Mouse (Mus musculus): ENCODE data around the gene Nlrc5. TPM values are rescaled to one million over a fixed set of nuclear protein-coding genes. Genes with fewer than 3 reads are reported as not detected.

Nlrc5 gene
- polyA plus RNA-seq, 1 experiment from 2014 or later = not detected

DNA sequence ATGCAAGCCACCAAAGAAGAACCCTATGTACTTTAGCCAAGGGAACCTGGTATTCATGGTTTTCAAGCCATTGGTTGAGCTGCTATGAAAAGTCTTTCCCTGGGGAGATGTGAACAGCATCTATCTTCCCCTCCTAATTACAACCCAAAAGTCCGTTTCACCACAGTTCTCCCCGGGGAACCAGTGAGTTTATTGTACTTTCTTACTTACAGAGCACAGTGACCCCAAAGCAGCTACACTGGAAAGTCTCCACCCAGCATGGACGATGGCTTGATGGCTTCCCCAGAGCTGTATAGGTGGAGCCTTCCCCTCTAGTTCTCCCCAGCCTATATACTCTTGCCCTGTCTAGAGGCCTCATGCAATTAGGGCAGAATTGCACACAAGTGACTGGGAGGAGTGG, 1.9 kb upstream of the Nlrc5 start:
- Histone ChIP-seq H3K27me3 (ENCODE audit: control insufficient read depth, insufficient read depth, low read length) (peaks cover 8% of the 10 kb centered on the region), H3K27ac (ENCODE audit: low read depth, low read length) (no peak overlapping the region), H3K4me2 (no peak overlapping the region), H3K4me1 (ENCODE audit: control insufficient read depth, insufficient read depth, low read length) (peaks cover 4% of the 10 kb centered on the region; the same call in 1 of the 2 replicates), H3K4me3 (ENCODE audit: low read depth, low read length) (no peak overlapping the region), H3K9me3 (replicated peaks; ENCODE audit: control insufficient read depth, low read length) (no peaks in the 10 kb centered on the region), H3K9ac (ENCODE audit: low read depth, low read length) (no peak overlapping the region), H3K36me3 (ENCODE audit: control insufficient read depth, insufficient read depth, low read length) (no peaks in the 10 kb centered on the region)
- WGBS (ENCODE audit: insufficient replicate concordance) = 69% methylated on average over 3 of the region's 3 CpGs
- no peak for ATAC-seq (replicated peaks; ENCODE audit: insufficient number of reproducible peaks, low FRiP score, low TSS enrichment)

DNA sequence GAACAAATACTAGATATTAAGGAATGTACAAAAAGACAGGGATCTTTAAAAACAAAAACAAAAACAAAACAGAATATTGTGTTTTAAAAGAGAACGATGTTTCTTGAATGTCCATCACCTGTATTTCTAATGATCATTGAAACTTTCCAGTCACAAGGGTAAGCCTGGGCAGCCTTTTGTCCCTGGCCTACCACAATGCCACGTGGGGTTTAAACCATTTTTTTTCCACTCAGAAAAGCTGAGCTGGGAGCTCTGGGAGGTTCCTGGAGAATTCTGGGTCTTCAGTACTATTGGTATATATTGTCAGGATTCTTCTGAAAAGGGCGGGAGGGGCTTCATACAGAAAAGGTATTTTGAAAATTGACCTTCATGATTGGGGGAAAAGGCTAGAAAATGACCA, 802 bp downstream of the Nlrc5 start:
- 79% methylated on average over 3 of the region's 3 CpGs for WGBS (ENCODE audit: insufficient replicate concordance)
- Histone ChIP-seq H3K4me2 (no peak overlapping the region), H3K36me3 (ENCODE audit: control insufficient read depth, insufficient read depth, low read length) (no peaks in the 10 kb centered on the region), H3K27me3 (ENCODE audit: control insufficient read depth, insufficient read depth, low read length) (peaks cover 8% of the 10 kb centered on the region), H3K4me3 (ENCODE audit: low read depth, low read length) (no peak overlapping the region), H3K9ac (ENCODE audit: low read depth, low read length) (no peak overlapping the region), H3K4me1 (ENCODE audit: control insufficient read depth, insufficient read depth, low read length) (peaks cover 4% of the 10 kb centered on the region; the same call in 1 of the 2 replicates), H3K9me3 (replicated peaks; ENCODE audit: control insufficient read depth, low read length) (no peaks in the 10 kb centered on the region), H3K27ac (ENCODE audit: low read depth, low read length) (no peak overlapping the region)
- no peak for ATAC-seq (replicated peaks; ENCODE audit: insufficient number of reproducible peaks, low FRiP score, low TSS enrichment)

DNA sequence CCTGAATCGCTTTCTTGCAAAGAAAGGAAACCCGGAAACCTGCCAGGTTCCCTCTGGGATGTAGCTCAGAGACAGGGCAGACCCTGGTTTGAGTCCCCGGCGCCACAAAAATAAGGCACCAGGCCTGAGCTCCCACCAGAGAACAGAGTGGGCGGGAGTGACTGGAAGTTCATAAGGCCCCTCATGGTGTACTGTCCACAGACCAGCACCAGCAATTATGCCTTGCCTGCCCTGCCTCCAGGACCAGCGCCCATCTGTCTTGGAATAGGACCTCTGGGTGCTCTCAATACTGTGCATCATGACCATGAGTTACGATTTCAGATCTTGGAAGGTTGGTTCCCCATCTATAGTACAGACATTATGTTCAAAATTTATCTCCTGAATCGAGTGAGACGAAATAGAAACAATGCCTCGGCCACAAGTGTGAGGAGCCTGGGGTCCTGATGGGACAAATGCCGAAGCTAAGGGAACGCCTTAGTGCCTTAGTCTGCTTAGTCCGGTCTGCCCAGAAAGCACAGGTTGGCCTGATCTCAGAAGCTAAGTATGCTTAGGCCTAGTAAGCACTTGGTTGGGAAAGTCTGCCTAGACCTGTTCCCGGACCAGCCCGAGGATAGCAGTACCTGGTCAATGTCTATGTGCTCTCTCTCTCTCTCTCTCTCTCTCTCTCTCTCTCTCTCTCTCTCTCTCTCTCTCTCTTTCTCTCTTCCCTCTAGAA, 1.4 kb downstream of the Nlrc5 start:
- no peaks in the 10 kb centered on the region for H3K9me3 ChIP-seq (replicated peaks; ENCODE audit: control insufficient read depth, low read length)
- no peak overlapping the region for H3K4me3 ChIP-seq (ENCODE audit: low read depth, low read length)
- H3K27ac ChIP-seq (ENCODE audit: low read depth, low read length) = no peak overlapping the region
- ATAC-seq (replicated peaks; ENCODE audit: insufficient number of reproducible peaks, low FRiP score, low TSS enrichment) = no peak
- H3K36me3 ChIP-seq (ENCODE audit: control insufficient read depth, insufficient read depth, low read length) = no peaks in the 10 kb centered on the region
- peaks cover 4% of the 10 kb centered on the region; the same call in 1 of the 2 replicates for H3K4me1 ChIP-seq (ENCODE audit: control insufficient read depth, insufficient read depth, low read length)
- no peak overlapping the region for H3K9ac ChIP-seq (ENCODE audit: low read depth, low read length)
- 77% methylated on average over 15 of the region's 15 CpGs for WGBS (ENCODE audit: insufficient replicate concordance)
- no peak overlapping the region for H3K4me2 ChIP-seq
- H3K27me3 ChIP-seq (ENCODE audit: control insufficient read depth, insufficient read depth, low read length) = peaks cover 8% of the 10 kb centered on the region

DNA sequence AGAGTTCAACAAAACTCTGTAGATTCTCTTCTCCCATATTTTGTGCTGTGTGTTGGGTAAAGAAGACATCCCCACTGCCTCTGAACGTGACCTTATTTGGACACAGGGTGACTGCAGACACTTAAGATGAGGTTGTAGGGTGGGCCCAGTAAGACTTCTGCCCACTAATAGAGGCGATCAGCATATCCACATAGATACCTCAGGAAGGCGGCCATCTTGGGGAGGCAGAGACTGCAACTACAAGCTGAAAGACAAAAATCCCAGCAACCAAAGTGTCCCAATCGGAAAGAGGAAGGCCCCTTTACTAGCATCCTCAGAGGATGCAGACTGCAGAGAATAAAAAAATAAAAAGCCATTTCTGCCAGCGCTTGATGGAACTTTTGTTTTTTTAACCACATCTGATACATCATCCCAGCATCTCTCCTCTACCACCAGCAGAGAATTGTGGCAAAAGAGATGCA, 2.0 kb downstream of the Nlrc5 start:
- Histone ChIP-seq H3K27ac (ENCODE audit: low read depth, low read length) (no peak overlapping the region), H3K9me3 (replicated peaks; ENCODE audit: control insufficient read depth, low read length) (no peaks in the 10 kb centered on the region), H3K9ac (ENCODE audit: low read depth, low read length) (no peak overlapping the region), H3K4me3 (ENCODE audit: low read depth, low read length) (no peak overlapping the region), H3K4me2 (no peak overlapping the region), H3K27me3 (ENCODE audit: control insufficient read depth, insufficient read depth, low read length) (peaks cover 8% of the 10 kb centered on the region), H3K36me3 (ENCODE audit: control insufficient read depth, insufficient read depth, low read length) (no peaks in the 10 kb centered on the region), H3K4me1 (ENCODE audit: control insufficient read depth, insufficient read depth, low read length) (peaks cover 4% of the 10 kb centered on the region; the same call in 1 of the 2 replicates)
- WGBS (ENCODE audit: insufficient replicate concordance) = 71% methylated on average over 5 of the region's 5 CpGs
- no peak for ATAC-seq (replicated peaks; ENCODE audit: insufficient number of reproducible peaks, low FRiP score, low TSS enrichment)

DNA sequence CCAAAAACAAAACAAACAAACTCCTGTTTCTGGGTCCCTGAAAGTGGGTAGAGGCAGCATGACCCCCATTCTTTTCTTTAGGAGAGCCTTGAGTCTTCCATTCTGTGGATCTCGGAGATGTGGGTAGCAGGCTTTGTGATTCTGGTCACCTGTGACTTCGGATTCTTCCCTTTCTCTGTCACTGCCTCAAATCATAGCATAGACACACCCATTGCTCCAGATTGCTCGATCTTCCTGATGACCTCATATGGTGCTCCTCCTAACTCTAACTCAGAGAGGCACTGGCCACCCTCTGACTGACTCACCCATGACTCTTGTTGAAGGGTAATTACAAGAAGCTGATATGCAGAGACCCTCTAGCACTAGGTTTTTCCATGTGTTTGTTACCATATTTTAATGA, 2.7 kb downstream of the Nlrc5 start:
- H3K27ac ChIP-seq (ENCODE audit: low read depth, low read length) = no peak overlapping the region
- no peak overlapping the region for H3K9ac ChIP-seq (ENCODE audit: low read depth, low read length)
- H3K4me1 ChIP-seq (ENCODE audit: control insufficient read depth, insufficient read depth, low read length) = peaks cover 4% of the 10 kb centered on the region; the same call in 1 of the 2 replicates
- no peak overlapping the region for H3K4me2 ChIP-seq
- ATAC-seq (replicated peaks; ENCODE audit: insufficient number of reproducible peaks, low FRiP score, low TSS enrichment) = no peak
- no peaks in the 10 kb centered on the region for H3K9me3 ChIP-seq (replicated peaks; ENCODE audit: control insufficient read depth, low read length)
- peaks cover 8% of the 10 kb centered on the region for H3K27me3 ChIP-seq (ENCODE audit: control insufficient read depth, insufficient read depth, low read length)
- WGBS (ENCODE audit: insufficient replicate concordance) = 74% methylated on average over 3 of the region's 3 CpGs
- H3K36me3 ChIP-seq (ENCODE audit: control insufficient read depth, insufficient read depth, low read length) = no peaks in the 10 kb centered on the region
- no peak overlapping the region for H3K4me3 ChIP-seq (ENCODE audit: low read depth, low read length)

DNA sequence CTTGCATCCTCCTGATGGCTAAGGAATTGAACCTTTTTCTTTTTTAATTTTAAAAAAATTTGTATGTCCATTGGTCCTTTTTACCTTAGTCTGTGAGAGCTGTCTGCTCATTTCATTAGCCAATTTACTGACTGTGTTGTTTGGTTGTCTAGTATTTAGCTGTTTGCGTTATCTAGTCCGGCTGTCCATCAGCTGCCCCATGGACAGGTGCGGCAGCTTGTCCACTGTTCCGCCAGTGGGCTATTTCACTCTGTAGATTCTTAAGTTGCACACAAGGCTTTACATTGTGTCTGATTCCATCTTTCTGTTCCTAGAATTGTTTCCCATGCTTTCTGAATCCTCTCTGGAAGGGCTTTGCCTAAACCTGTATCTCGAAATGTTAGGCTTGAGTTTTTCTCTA, 4.5 kb downstream of the Nlrc5 start:
- H3K4me2 ChIP-seq = no peak overlapping the region
- no peak for ATAC-seq (replicated peaks; ENCODE audit: insufficient number of reproducible peaks, low FRiP score, low TSS enrichment)
- H3K9me3 ChIP-seq (replicated peaks; ENCODE audit: control insufficient read depth, low read length) = no peaks in the 10 kb centered on the region
- no peak overlapping the region for H3K4me3 ChIP-seq (ENCODE audit: low read depth, low read length)
- H3K27ac ChIP-seq (ENCODE audit: low read depth, low read length) = no peak overlapping the region
- H3K36me3 ChIP-seq (ENCODE audit: control insufficient read depth, insufficient read depth, low read length) = no peaks in the 10 kb centered on the region
- H3K9ac ChIP-seq (ENCODE audit: low read depth, low read length) = no peak overlapping the region
- WGBS (ENCODE audit: insufficient replicate concordance) = 89% methylated on average over 5 of the region's 5 CpGs
- peaks cover 4% of the 10 kb centered on the region; the same call in 1 of the 2 replicates for H3K4me1 ChIP-seq (ENCODE audit: control insufficient read depth, insufficient read depth, low read length)
- peaks cover 5% of the 10 kb centered on the region for H3K27me3 ChIP-seq (ENCODE audit: control insufficient read depth, insufficient read depth, low read length)

DNA sequence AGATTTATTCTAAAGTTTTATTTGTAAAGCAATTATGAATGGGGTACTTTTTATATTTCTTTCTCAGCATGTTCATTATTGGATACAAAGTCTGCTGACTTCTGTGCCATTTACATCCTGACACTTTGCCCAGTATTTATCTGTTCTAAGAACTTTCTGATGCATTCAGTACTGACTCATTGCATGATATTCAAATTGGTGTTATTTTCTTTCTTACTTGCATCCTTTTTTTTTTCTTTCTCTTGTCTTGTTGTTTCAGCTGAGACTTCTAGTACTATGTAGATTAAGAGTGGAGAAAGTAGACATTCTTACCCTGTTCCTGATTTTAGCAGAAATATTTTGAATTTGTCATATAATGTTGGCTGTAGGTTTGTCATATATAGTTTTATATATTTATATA, 5.5 kb downstream of the Nlrc5 start:
- Histone ChIP-seq H3K27ac (ENCODE audit: low read depth, low read length) (no peak overlapping the region), H3K4me3 (ENCODE audit: low read depth, low read length) (no peak overlapping the region), H3K4me1 (ENCODE audit: control insufficient read depth, insufficient read depth, low read length) (no peaks in the 10 kb centered on the region), H3K27me3 (ENCODE audit: control insufficient read depth, insufficient read depth, low read length) (no peaks in the 10 kb centered on the region), H3K9ac (ENCODE audit: low read depth, low read length) (no peak overlapping the region), H3K36me3 (ENCODE audit: control insufficient read depth, insufficient read depth, low read length) (no peaks in the 10 kb centered on the region), H3K9me3 (replicated peaks; ENCODE audit: control insufficient read depth, low read length) (no peaks in the 10 kb centered on the region), H3K4me2 (no peak overlapping the region)
- no peak for ATAC-seq (replicated peaks; ENCODE audit: insufficient number of reproducible peaks, low FRiP score, low TSS enrichment)

DNA sequence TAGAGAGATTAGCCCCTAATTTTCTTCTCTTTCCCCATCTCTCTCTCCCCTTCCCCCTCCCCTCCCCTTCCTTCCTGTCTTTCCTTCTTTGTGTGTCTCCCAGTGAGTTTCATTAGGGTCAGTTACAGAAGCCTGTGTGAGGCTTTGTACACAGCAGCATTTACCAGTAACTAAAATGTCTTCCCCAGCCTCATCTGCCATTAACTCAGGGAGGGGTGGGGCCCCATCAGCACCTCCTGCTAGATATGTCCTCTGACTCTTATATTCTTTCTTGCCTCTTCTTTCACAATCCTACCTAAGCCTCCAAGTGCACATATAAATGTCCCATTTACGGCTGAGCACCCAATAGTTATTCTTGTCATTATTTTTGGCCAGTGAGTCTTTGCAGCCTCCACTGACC, 6.2 kb downstream of the Nlrc5 start:
- no peaks in the 10 kb centered on the region for H3K9me3 ChIP-seq (replicated peaks; ENCODE audit: control insufficient read depth, low read length)
- H3K4me3 ChIP-seq (ENCODE audit: low read depth, low read length) = no peak overlapping the region
- no peaks in the 10 kb centered on the region for H3K4me1 ChIP-seq (ENCODE audit: control insufficient read depth, insufficient read depth, low read length)
- no peak overlapping the region for H3K9ac ChIP-seq (ENCODE audit: low read depth, low read length)
- no peaks in the 10 kb centered on the region for H3K27me3 ChIP-seq (ENCODE audit: control insufficient read depth, insufficient read depth, low read length)
- H3K36me3 ChIP-seq (ENCODE audit: control insufficient read depth, insufficient read depth, low read length) = no peaks in the 10 kb centered on the region
- ATAC-seq (replicated peaks; ENCODE audit: insufficient number of reproducible peaks, low FRiP score, low TSS enrichment) = no peak
- H3K4me2 ChIP-seq = no peak overlapping the region
- H3K27ac ChIP-seq (ENCODE audit: low read depth, low read length) = no peak overlapping the region
- WGBS (ENCODE audit: insufficient replicate concordance) = 86% methylated on average over 1 of the region's 1 CpGs

DNA sequence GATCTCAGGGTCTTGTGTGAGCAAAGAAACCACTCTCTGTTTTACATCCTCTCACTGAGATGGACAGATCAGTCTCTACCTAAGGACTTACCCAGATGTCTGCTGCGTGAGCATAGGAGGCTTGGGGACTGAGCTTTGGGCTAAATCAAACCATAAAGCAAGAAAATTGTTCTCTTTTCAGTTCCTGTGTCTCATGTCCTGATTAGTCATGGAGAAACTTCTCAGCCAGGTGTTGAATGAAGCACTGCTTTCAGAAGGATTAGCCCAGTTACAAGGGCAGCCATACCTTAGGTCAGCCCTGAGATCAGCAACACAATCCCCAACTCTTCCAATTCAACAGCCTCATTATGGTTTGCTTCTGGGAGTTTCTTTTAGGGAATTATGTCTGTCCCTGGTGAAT, 7.5 kb downstream of the Nlrc5 start:
- Histone ChIP-seq H3K27ac (ENCODE audit: low read depth, low read length) (no peak overlapping the region), H3K4me2 (no peak overlapping the region), H3K4me1 (ENCODE audit: control insufficient read depth, insufficient read depth, low read length) (no peaks in the 10 kb centered on the region), H3K36me3 (ENCODE audit: control insufficient read depth, insufficient read depth, low read length) (no peaks in the 10 kb centered on the region), H3K9me3 (replicated peaks; ENCODE audit: control insufficient read depth, low read length) (no peaks in the 10 kb centered on the region), H3K4me3 (ENCODE audit: low read depth, low read length) (no peak overlapping the region), H3K27me3 (ENCODE audit: control insufficient read depth, insufficient read depth, low read length) (no peaks in the 10 kb centered on the region), H3K9ac (ENCODE audit: low read depth, low read length) (no peak overlapping the region)
- no peak for ATAC-seq (replicated peaks; ENCODE audit: insufficient number of reproducible peaks, low FRiP score, low TSS enrichment)
- 73% methylated on average over 1 of the region's 1 CpGs for WGBS (ENCODE audit: insufficient replicate concordance)

Data from heart, embryonic 11.5 days (tissue).